18 mouse cellular contexts compared by ENCODE assay signal in the genomic region with DNA sequence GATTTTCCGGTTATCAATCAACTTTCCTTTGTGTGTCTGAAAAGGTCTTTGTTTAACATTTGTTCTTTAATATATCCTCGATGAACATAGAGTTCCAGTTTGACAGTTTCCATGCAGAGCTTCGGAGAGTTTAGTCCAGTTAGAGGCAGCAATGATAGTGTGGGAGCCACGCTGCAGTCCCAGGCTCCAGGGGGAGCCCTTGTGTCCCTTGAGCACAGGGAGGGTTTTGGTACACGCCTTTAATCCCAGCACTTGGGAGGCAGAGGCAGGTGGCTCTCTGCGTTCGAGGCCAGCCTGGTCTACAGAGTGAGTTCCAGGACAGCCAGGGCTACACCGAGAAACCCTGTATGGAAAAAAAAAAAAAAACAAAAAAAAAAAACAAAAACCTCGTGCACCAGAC.
DNase-seq lines count a peak whose midpoint lies in the region; ATAC-seq and TF ChIP-seq lines count a peak whose summit lies in the region.
"Had no signal": no experiment of that assay in that cellular context is flagged by ENCODE, and none has a peak within 500 bp of the region (broad histone marks: within the 10 kb centered on the region; RNA-seq: fewer than 3 reads in every experiment).

No protein-coding gene starts in this region.

- H3K4me1 ChIP-seq in liver, embryonic 14.5 days (replicated peaks; ENCODE audit: control insufficient read depth in 2 of 2, insufficient read depth in 2 of 2, low read length in 1 of 2): no peaks in the 10 kb centered on the region
- H3K4me1 ChIP-seq in liver, embryonic 12.5 days: no peaks in the 10 kb centered on the region
- H3K4me1 ChIP-seq: heart, embryonic 12.5 days had no signal

- no peaks in the 10 kb centered on the region for H3K27me3 ChIP-seq in liver, embryonic 14.5 days (ENCODE audit: control insufficient read depth, insufficient read depth, low read length)
- no peaks in the 10 kb centered on the region for H3K27me3 ChIP-seq in liver, embryonic 12.5 days (replicated peaks)
- H3K27me3 ChIP-seq in Patski: no peaks in the 10 kb centered on the region
- H3K27me3 ChIP-seq: heart, embryonic 12.5 days had no signal

- H3K27ac ChIP-seq in gastrocnemius, adult 2 months: no peak overlapping the region
- no peak overlapping the region for H3K27ac ChIP-seq in liver, embryonic 14.5 days
- no peak overlapping the region for H3K27ac ChIP-seq in liver, embryonic 12.5 days

- intact Hi-C loops in gastrocnemius, adult 2 months (cut with DNase I): no loop called here

- H3K4me2 ChIP-seq in liver, embryonic 14.5 days (ENCODE audit: low read depth): no peak overlapping the region
- H3K4me2 ChIP-seq in liver, embryonic 12.5 days: no peak overlapping the region
- H3K4me2 ChIP-seq: heart, embryonic 12.5 days; midbrain, embryonic 11.5 days had no signal

- H3K9ac ChIP-seq in liver, embryonic 14.5 days (replicated peaks): no peak overlapping the region
- no peak overlapping the region for H3K9ac ChIP-seq in liver, embryonic 12.5 days
- H3K9ac ChIP-seq: forebrain, postnatal 0 days; heart, embryonic 12.5 days had no signal

- POLR2A ChIA-PET in Patski (lab: Charles Lee): no interaction called here

- CTCF ChIA-PET in Patski (lab: Charles Lee): interaction anchor here (1.2 to 2.3 kb wide), 2 partner anchors 15 to 126 kb away, joined by 5 to 7 read pairs; no protein-coding TSS in a partner anchor

- DNase-seq in gastrocnemius, adult 2 months: no peak
- DNase-seq in gastrocnemius, postnatal 25 days: no peak
- no peak for DNase-seq in liver, embryonic 14.5 days (ENCODE audit: low read depth in 3 of 3, low spot score in 3 of 3)
- DNase-seq in A20 (ENCODE audit: low read depth, low spot score): peak; percentile 30
- no peak for DNase-seq in Patski (ENCODE audit: low read depth, low spot score)
- DNase-seq in right cerebral cortex, postnatal 4 days: no peak
- DNase-seq in frontal cortex, postnatal 10 days (ENCODE audit: low spot score in 2 of 2): no peak
- DNase-seq: cerebellum, adult 11 months; cerebellum, postnatal 36 days; forebrain, postnatal 0 days; gastrocnemius, postnatal 10 days; heart, postnatal 36 days; lung, postnatal 14 days had no signal

- in situ Hi-C loops in Patski (cut with MboI; ENCODE audit: low pct_unique_long_range_greater_than_20kb): loop anchor here (5.0 kb wide), 1 partner anchor 168 kb away; no protein-coding TSS in a partner anchor

- no peak for TF ChIP-seq EP300 in liver, embryonic 14.5 days (IDR thresholded peaks at IDR 0.05; ENCODE audit: low read depth)

- no peak overlapping the region for H3K4me3 ChIP-seq in gastrocnemius, adult 2 months
- no peak overlapping the region for H3K4me3 ChIP-seq in liver, embryonic 14.5 days (ENCODE audit: insufficient read depth in 1 of 2, low read depth in 2 of 2, low read length in 2 of 2)
- H3K4me3 ChIP-seq in liver, embryonic 12.5 days: no peak overlapping the region
- H3K4me3 ChIP-seq: heart, embryonic 12.5 days; myocyte had no signal

- peak; percentile 44 for TF ChIP-seq CTCF in gastrocnemius, adult 2 months (IDR thresholded peaks at IDR 0.05)
- peak; percentile 62 for TF ChIP-seq CTCF in liver, embryonic 14.5 days (IDR thresholded peaks at IDR 0.05; ENCODE audit: low read depth)
- peak; percentile 40 for TF ChIP-seq CTCF in Patski (IDR thresholded peaks at IDR 0.05)

- ATAC-seq in liver, embryonic 14.5 days (ENCODE audit: insufficient read depth): no peak
- ATAC-seq in liver, embryonic 12.5 days: no peak
- ATAC-seq in Patski: no peak
- ATAC-seq: forebrain, postnatal 0 days had no signal

- WGBS in liver, embryonic 14.5 days (ENCODE audit: insufficient replicate concordance): 69% methylated on average over 9 of the region's 9 CpGs
- WGBS in liver, embryonic 12.5 days (ENCODE audit: insufficient replicate concordance): 71% methylated on average over 9 of the region's 9 CpGs

- H3K9me3 ChIP-seq in liver, embryonic 14.5 days (ENCODE audit: control insufficient read depth, low read length): no peaks in the 10 kb centered on the region
- no peaks in the 10 kb centered on the region for H3K9me3 ChIP-seq in liver, embryonic 12.5 days (replicated peaks)
- H3K9me3 ChIP-seq: G1E; heart, embryonic 12.5 days had no signal

- H3K36me3 ChIP-seq in liver, embryonic 14.5 days (replicated peaks; ENCODE audit: control insufficient read depth, insufficient read depth, low read depth): no peaks in the 10 kb centered on the region
- H3K36me3 ChIP-seq in liver, embryonic 12.5 days: no peaks in the 10 kb centered on the region
- H3K36me3 ChIP-seq: G1E had no signal
